Mouse (Mus musculus) limb, embryonic 14.5 days (tissue): ENCODE measurements around the gene Tspo2. TPM values are rescaled to one million over a fixed set of nuclear protein-coding genes. Genes with fewer than 3 reads are reported as not detected.
"Not testable (repeated sequence)": the region's sequence is repeated elsewhere in the genome, so short reads cannot be mapped to it uniquely, and the experiment has no call there.

ENCODE experiments used
- ATAC-seq: fragments of 200-750 bp; cut with Nextera tagmentation; 2 replicates; pipeline ENCODE4 v1.8.0; 2017; ENCODE audit warnings: low read depth, moderate number of reproducible peaks, moderate TSS enrichment; ENCODE audit not compliant: low FRiP score
- DNase-seq: peaks from one replicate; pipeline ENCODE4 v3.0.0-alpha.2; 2015; ENCODE audit warnings: low spot score
- H3K27ac ChIP-seq: fragments of 300-500 bp; sonication (generic); replicated peaks from 2 replicates; pipeline ENCODE4 v1.5.1; 2014; ENCODE audit warnings: low read depth, mild to moderate bottlenecking, low read length, moderate library complexity, mixed read lengths
- H3K27me3 ChIP-seq: fragments of 300-500 bp; sonication (generic); 2 replicates; pipeline ENCODE4 v1.6.1; 2014; ENCODE audit warnings: low read length, mixed read lengths; ENCODE audit not compliant: control insufficient read depth, insufficient read depth
- H3K36me3 ChIP-seq: fragments of 300-500 bp; sonication (generic); 2 replicates; pipeline ENCODE4 v1.6.1; 2014; ENCODE audit warnings: mild to moderate bottlenecking, low read length, moderate library complexity, mixed read lengths; ENCODE audit not compliant: control insufficient read depth, insufficient read depth
- H3K4me1 ChIP-seq: fragments of 300-500 bp; sonication (generic); 2 replicates; pipeline ENCODE4 v1.6.1; 2014; ENCODE audit warnings: antibody characterized with exemption, low read length, mixed read lengths; ENCODE audit not compliant: control insufficient read depth, insufficient read depth
- H3K4me2 ChIP-seq: fragments of 300-500 bp; sonication (generic); replicated peaks from 2 replicates; pipeline ENCODE4 v1.6.1; 2014; ENCODE audit warnings: low read depth, mild to moderate bottlenecking, low read length, moderate library complexity; ENCODE audit not compliant: severe bottlenecking
- H3K4me3 ChIP-seq: fragments of 300-500 bp; sonication (generic); replicated peaks from 2 replicates; pipeline ENCODE4 v1.5.1; 2014; ENCODE audit warnings: low read length
- H3K9ac ChIP-seq: fragments of 300-500 bp; sonication (generic); 2 replicates; pipeline ENCODE4 v1.6.1; 2014; ENCODE audit warnings: mild to moderate bottlenecking, low read depth, low read length, moderate library complexity; ENCODE audit not compliant: severe bottlenecking
- H3K9me3 ChIP-seq: fragments of 300-500 bp; sonication (generic); 2 replicates; pipeline ENCODE4 v1.6.1; 2016; ENCODE audit warnings: low read length; ENCODE audit not compliant: control insufficient read depth
- POLR2A ChIP-seq: fragments of 200-500 bp; IDR thresholded peaks from 2 replicates; pipeline ENCODE4 v1.8.0; 2012; ENCODE audit warnings: inconsistent platforms, mild to moderate bottlenecking, moderate library complexity, borderline replicate concordance; ENCODE audit not compliant: insufficient read depth, insufficient read length; ENCODE audit errors: extremely low read depth
- WGBS: fragments of 180-500 bp; shearing (Covaris S2); extraction: QIAGEN DNeasy Blood & Tissue Kit; methylation state at CpG from one replicate; pipeline ENCODE4 v1.1.7; 2014; 5-methylcytosine and 5-hydroxymethylcytosine counted together
- polyA plus RNA-seq, 2 experiments: library from polyadenylated mRNA; depleted of rRNA in 1 of 2; stranded (reverse) in 1 of 2; unstranded in 1 of 2; fragments of >200 nt; fragmentation: Nextera tagmentation in 1 of 2; extraction: Ambion mirVana in 1 of 2; gene quantifications; 2 replicates each; pipeline versions ENCODE4 v1.2.1 to v1.2.3; 2012 to 2014

Tspo2 gene
- polyA plus RNA-seq, 2 experiments = 1.6 to 1.7 TPM

DNA sequence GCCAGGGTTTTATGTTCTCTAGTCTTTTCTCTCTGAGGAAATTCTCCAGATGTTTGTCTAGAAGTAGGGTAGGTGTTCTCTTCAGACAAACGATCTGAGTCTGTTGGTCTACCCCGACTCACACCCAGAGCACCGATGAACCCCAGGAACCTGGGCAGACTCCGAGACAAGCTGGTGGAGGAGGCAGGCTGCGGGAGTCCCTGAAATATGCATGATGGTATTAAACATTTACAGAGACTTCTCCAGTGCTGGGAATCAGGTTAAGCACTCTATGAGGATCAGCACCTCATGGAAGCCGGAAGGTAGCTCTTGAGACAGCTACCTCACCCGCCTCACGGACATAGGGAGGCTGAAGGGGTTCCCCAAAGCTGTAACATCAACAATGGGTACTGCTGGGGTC lies 41.3 kb upstream of the Tspo2 start:
- H3K9ac ChIP-seq = no peak overlapping the region
- 84% methylated on average over 8 of the region's 8 CpGs for WGBS
- H3K4me1 ChIP-seq = no peaks in the 10 kb centered on the region
- H3K27me3 ChIP-seq = no peaks in the 10 kb centered on the region
- H3K36me3 ChIP-seq = no peaks in the 10 kb centered on the region
- DNase-seq (no peak), ATAC-seq (no peak)
- H3K4me3 ChIP-seq = no peak overlapping the region
- TF ChIP-seq POLR2A = no peak
- no peak overlapping the region for H3K4me2 ChIP-seq
- H3K9me3 ChIP-seq = no peaks in the 10 kb centered on the region
- H3K27ac ChIP-seq = no peak overlapping the region

DNA sequence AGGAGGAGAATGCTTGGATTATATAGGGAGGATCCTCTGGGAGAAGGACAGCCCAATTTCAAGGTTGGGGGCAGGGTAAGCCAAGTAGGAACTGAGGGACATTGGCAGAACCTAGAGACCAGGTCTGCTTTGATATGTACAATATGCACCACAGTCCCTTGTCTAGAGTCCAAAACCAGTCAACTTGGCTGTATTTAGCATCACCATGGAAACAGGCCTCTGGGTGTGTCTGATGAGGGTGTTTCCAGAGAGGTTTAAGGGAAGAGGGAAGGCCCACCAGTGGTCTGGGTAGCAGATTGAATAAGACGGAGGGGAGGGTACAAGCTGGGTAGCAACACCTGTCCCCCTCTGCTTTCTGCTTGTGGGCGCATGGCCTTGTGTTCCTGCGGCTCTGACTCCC lies 38.1 kb upstream of the Tspo2 start:
- Histone ChIP-seq H3K4me1 (no peaks in the 10 kb centered on the region), H3K27me3 (no peaks in the 10 kb centered on the region), H3K4me2 (no peak overlapping the region), H3K36me3 (no peaks in the 10 kb centered on the region), H3K4me3 (no peak overlapping the region), H3K9ac (no peak overlapping the region), H3K9me3 (no peaks in the 10 kb centered on the region), H3K27ac (no peak overlapping the region)
- WGBS = 88% methylated on average over 3 of the region's 3 CpGs
- TF ChIP-seq POLR2A = no peak
- ATAC-seq = no peak
- no peak for DNase-seq

- WGBS = 92% methylated on average over 5 of the region's 5 CpGs
These were observed 32.9 kb upstream of the Tspo2 start for GRCm38 (mm10) chr17:48484191-48484590.

DNA sequence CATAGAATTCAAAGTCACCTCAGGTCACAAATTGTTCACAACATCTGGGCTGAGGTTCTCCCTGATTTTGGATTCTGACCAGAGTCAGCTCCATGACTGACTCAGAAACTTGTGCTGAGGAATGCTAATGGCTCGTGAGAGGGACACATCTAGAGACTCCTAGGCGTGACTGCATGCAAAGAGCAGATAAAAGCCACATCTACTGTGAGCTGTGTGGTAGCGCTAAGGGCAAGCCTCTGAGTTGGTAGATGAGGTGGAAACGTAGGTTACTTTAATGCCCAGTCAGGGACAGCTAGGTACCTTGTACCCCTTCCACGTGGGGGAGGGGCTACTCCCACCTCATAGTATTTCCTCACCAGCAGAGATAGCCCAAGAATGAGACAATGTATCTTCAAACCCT lies 32.4 kb upstream of the Tspo2 start:
- H3K27me3 ChIP-seq = no peaks in the 10 kb centered on the region
- no peak overlapping the region for H3K9ac ChIP-seq
- no peak overlapping the region for H3K4me3 ChIP-seq
- no peak overlapping the region for H3K27ac ChIP-seq
- DNase-seq (no peak), ATAC-seq (no peak)
- no peak for TF ChIP-seq POLR2A
- no peak overlapping the region for H3K4me2 ChIP-seq
- H3K9me3 ChIP-seq = no peaks in the 10 kb centered on the region
- 84% methylated on average over 5 of the region's 5 CpGs for WGBS
- no peaks in the 10 kb centered on the region for H3K36me3 ChIP-seq
- no peaks in the 10 kb centered on the region for H3K4me1 ChIP-seq

More at GRCm38 (mm10) chr17:48484191-48484590, 32.9 kb upstream of the Tspo2 start:
- TF ChIP-seq POLR2A = no peak
- no peak overlapping the region for H3K27ac ChIP-seq
- H3K9ac ChIP-seq = no peak overlapping the region
- DNase-seq = no peak
- no peak overlapping the region for H3K4me2 ChIP-seq
- H3K27me3 ChIP-seq = no peaks in the 10 kb centered on the region
- no peak for ATAC-seq
- H3K4me1 ChIP-seq = no peaks in the 10 kb centered on the region
- no peak overlapping the region for H3K4me3 ChIP-seq
- H3K36me3 ChIP-seq = no peaks in the 10 kb centered on the region
- H3K9me3 ChIP-seq = no peaks in the 10 kb centered on the region

GRCm38 (mm10) chr17:48479952-48480351 lies 28.6 kb upstream of the Tspo2 start:
- Histone ChIP-seq H3K4me3 (no peak overlapping the region), H3K27ac (no peak overlapping the region), H3K9me3 (no peaks in the 10 kb centered on the region), H3K4me1 (no peaks in the 10 kb centered on the region), H3K9ac (no peak overlapping the region), H3K36me3 (no peaks in the 10 kb centered on the region), H3K4me2 (no peak overlapping the region), H3K27me3 (no peaks in the 10 kb centered on the region)
- WGBS = 87% methylated on average over 10 of the region's 10 CpGs
- no peak for ATAC-seq
- DNase-seq = no peak
- no peak for TF ChIP-seq POLR2A

DNA sequence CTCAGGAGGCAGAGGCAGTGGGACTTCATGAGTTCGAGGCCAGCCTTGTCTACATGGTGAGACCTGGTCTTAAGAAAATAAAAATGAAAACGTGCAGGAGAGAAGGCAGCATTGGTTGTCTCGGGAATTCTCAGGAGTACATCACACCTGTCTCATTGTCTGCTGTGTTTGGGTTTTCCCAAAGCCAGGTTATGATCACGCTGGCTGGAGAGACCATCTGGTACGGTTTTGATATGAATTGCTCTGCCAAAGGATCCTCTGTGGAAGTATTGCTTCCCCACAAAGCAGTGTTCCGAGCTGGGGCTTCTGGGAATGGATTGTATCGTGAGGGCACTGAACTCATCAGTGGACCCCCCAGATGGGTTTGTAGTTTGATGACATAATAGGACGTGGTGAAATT lies 24.1 kb upstream of the Tspo2 start:
- WGBS = 80% methylated on average over 8 of the region's 8 CpGs
- H3K4me3 ChIP-seq = no peak overlapping the region
- no peaks in the 10 kb centered on the region for H3K36me3 ChIP-seq
- H3K4me2 ChIP-seq = no peak overlapping the region
- H3K27me3 ChIP-seq = no peaks in the 10 kb centered on the region
- no peaks in the 10 kb centered on the region for H3K9me3 ChIP-seq
- DNase-seq (no peak), ATAC-seq (no peak)
- TF ChIP-seq POLR2A = no peak
- H3K9ac ChIP-seq = no peak overlapping the region
- no peak overlapping the region for H3K27ac ChIP-seq
- no peaks in the 10 kb centered on the region for H3K4me1 ChIP-seq

- not testable (repeated sequence) for H3K9ac ChIP-seq, ATAC-seq, H3K4me3 ChIP-seq, H3K4me1 ChIP-seq, H3K9me3 ChIP-seq, DNase-seq, H3K27me3 ChIP-seq, H3K36me3 ChIP-seq, H3K27ac ChIP-seq, H3K4me2 ChIP-seq
- 84% methylated on average over 6 of the region's 6 CpGs for WGBS
These were observed 23.0 kb upstream of the Tspo2 start for GRCm38 (mm10) chr17:48474282-48474681.
